Mouse (Mus musculus) thymus, postnatal 36 days (tissue): ENCODE results near the gene Kdm2b.
A peak's percentile ranks its signal among the peaks of the same experiment; 100 is the strongest.

Experiments used
- DNase-seq, 2 experiments: peaks; one replicate each; pipeline ENCODE4 v3.0.0; 2022; ENCODE audit warnings: mixed read lengths in 2 of 2

Gene Kdm2b

DNA sequence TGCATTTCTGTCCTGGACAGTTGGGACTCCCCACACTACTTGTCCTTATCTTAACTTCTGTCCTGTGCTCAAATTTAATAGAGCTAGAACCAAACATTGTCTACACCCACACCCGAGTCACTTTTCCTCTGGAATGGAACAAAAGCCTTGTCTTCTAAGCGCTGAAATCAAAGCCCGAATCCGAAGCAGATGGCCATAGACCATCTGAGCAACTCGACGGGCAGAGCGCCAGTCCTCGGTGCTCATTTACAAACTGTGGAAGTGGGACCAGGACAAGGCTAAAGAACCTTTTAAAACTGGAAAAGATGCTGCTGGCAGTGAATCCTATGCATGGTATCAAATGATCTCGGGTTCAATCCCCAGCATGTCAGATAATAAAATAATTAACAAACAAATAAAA is 17.5 kb downstream of the Kdm2b start:
- no peak for DNase-seq

GRCm38 (mm10) chr5:122971438-122971837 is 18.2 kb downstream of the Kdm2b start:
- no peak for DNase-seq

GRCm38 (mm10) chr5:122970056-122970455 is 19.6 kb downstream of the Kdm2b start:
- DNase-seq, result no peak

- peak; percentile 85 to 87 for DNase-seq
Measured at GRCm38 (mm10) chr5:122968322-122968721, 21.3 kb downstream of the Kdm2b start.

DNA sequence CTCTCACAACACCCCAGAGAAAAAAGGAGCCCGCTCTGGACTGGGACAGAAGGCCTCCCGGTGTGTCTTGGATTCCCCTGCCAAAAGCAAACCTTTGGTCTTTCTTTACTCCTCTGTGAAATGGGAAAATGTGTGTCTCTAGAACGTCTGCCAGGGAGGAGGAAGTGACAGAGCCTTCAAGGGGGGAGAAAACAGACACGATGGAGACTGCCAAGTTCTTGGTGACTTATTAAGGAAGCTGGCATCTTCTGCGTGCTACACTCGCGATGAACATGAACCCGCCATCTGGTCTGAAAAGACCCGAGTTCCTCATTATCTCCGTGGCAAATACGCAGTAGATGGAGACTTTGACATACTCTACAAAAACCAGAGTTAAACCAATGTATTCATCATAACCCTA is 24.2 kb downstream of the Kdm2b start:
- DNase-seq, result no peak

DNA sequence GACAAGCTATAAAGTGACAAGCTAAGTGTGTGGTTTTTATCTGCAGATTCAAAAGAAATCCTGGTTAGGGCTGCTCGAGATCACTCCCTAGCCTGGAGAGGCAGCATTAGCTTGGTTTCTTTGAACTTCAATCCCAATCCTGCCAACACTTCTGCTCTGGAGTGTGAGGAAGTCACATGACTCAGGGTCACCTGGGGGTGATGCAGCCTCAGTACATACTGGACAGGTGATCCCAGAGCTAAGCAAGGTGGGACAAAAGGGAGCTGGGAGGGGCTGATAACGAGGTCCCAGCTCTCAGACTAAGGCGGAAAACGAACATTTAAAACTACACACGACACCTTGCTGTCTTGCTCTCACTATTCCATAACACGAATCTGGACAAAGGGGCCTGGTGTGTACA is 24.8 kb downstream of the Kdm2b start:
- no peak for DNase-seq

- no peak for DNase-seq
Measured at GRCm38 (mm10) chr5:122961905-122962304, 27.7 kb downstream of the Kdm2b start.

- no peak for DNase-seq
Measured at GRCm38 (mm10) chr5:122959391-122959790, 30.2 kb downstream of the Kdm2b start.

- no peak for DNase-seq
Measured at GRCm38 (mm10) chr5:122956059-122956458, 33.6 kb downstream of the Kdm2b start.

- peak; percentile 56 to 67 for DNase-seq
Measured at GRCm38 (mm10) chr5:122951913-122952641, 37.5 kb downstream of the Kdm2b start.

DNA sequence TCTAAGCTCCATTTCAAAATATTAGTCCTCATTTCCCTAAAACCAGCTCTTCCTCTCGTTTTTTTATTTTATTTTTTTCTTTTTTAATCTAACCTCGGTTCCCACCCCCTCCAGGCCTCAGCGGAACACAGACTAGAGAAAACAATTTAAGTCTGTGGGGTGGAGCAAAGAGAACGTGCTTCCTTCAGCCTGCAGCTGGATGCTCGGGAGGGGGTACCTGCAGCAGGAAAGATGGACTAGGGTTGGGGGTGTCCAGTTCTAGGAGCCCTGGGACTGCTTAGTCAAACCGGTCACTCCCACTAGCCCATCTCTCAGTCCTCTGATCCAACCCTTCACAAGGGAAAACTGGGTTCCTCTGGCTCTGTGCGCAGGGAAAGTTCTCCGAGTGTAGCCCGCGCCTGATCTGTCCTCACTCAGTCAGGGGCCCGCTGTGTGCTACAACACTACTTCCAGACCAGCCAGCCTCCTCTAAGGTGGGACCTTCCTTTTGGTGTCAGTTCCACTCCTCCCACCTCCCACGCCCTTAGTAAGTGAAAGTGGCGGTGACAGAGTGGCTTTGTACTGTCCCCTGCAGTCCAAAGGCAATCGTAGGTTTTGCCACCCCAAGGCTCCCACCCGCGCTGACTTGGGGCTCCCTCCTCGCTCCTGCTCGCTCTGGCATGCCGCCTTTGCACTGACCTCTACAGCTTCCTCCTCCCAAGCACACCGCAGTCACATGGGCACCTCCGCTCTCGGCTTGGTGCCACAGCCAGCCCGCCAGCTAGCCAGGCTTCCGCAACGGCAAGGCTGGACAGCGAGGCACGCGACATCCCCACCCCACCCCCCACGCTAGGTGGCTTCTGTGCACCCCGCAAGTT is 38.3 kb downstream of the Kdm2b start:
- peak; percentile 52 for DNase-seq

- peak; percentile 17 to 49 for DNase-seq
Measured at GRCm38 (mm10) chr5:122950329-122950953, 39.2 kb downstream of the Kdm2b start.

GRCm38 (mm10) chr5:122949101-122949500 is 40.5 kb downstream of the Kdm2b start:
- DNase-seq, result peak; percentile 31 to 57

DNA sequence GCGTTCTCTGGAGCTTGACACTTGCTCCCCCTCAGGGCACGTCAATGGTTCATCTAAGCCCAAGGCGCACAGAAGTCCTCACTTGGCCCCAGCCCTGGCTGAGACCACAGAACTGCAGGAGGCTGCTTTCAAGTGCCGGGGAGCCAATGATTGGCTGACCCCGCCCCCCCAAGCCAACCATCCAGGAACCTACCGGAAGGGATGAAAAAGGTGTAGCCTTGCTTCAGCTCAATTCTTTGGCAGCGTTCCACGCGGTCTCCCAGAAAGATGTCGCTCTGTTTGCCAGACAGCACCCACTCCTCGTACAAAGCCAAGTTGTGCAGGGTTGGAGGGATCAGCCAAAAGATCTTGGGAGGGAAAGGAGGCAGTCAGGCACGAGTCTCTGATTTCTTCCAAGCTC is 42.1 kb downstream of the Kdm2b start:
- DNase-seq, result no peak

GRCm38 (mm10) chr5:122938676-122939075 is 50.9 kb downstream of the Kdm2b start:
- DNase-seq, result no peak

GRCm38 (mm10) chr5:122937958-122938540 is 51.6 kb downstream of the Kdm2b start:
- DNase-seq, result no peak

DNA sequence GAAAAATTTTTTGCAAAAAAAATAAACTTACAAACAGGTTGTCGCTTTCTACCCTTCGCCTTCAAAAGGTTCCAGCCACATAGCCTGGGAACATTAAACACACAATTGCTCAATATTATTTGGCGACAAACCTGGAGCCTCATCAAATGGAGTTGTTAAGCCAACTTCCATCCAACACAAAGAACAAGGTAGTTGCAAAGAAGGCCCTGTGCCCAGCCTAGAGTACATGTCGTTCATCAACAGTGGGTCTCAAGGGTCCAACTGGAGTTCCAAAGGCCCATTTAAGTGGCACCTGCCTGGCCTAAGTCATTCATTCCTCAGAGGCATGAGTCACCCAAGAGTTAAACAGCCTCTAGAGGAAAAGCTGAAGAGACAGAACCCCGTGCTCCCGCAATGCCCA is 52.6 kb downstream of the Kdm2b start:
- DNase-seq, result no peak

- no peak for DNase-seq
Measured at GRCm38 (mm10) chr5:122935810-122936209, 53.8 kb downstream of the Kdm2b start.

GRCm38 (mm10) chr5:122930991-122931390 is 58.6 kb downstream of the Kdm2b start:
- no peak for DNase-seq

DNA sequence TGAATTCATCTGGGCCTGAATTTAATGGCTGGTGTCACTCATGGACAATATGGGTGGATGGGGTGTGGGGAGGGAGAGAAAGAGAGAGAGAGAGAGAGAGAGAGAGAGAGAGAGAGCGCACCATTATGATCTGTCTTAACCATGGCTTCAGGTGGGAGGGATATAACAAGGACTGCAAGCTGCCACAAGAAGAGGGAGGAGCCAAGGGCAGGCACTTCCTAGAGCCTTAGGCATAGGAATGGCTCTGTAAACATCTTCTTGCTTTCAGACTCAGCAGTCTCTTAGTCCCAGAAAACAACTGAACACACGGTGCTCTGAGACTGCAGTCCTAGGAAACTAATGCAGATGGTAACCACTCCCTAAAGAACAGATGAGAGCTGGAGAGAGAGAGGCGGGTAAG is 61.3 kb downstream of the Kdm2b start:
- DNase-seq, result no peak

- DNase-seq, result no peak
Measured at GRCm38 (mm10) chr5:122927703-122928102, 61.9 kb downstream of the Kdm2b start.

- no peak for DNase-seq
Measured at GRCm38 (mm10) chr5:122927092-122927491, 62.5 kb downstream of the Kdm2b start.

GRCm38 (mm10) chr5:122926341-122926740 is 63.3 kb downstream of the Kdm2b start:
- peak; percentile 55 to 66 for DNase-seq
